Mouse (Mus musculus): ENCODE results near the gene Galnt10.
"Not testable (repeated sequence)": the region's sequence is repeated elsewhere in the genome, so short reads cannot be mapped to it uniquely, and the experiment has no call there.

DNA sequence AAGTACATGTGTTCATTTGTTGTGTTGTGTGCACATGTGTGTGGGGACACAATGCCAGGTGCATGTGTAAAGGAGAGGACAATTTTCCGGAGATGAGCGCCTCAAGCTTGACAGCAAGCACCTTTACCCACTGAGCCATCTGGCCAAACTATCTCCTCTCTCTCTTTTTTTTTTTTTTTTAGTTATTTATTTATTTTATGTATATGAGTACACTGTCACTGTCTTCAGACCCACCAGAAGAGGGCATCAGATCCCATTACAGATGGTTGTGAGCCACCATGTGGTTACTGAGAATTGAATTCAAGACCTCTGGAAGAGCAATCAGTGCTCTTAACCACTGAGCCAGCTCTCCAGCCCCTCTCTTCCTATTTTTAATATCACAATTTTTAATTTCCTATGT, 177.9 kb downstream of the Galnt10 start:
- TF ChIP-seq REST (IDR thresholded peaks at IDR 0.05; ENCODE audit: insufficient read depth, insufficient read length); MYOG (IDR thresholded peaks at IDR 0.05; ENCODE audit: control insufficient read depth in 1 of 3, insufficient read depth in 1 of 3, insufficient read length in 2 of 3, low read depth in 2 of 3); CEBPB (IDR thresholded peaks at IDR 0.05; ENCODE audit: insufficient read depth, poor library complexity, severe bottlenecking); POLR2A (IDR thresholded peaks at IDR 0.05; ENCODE audit: insufficient read length, low read depth); E2F4 (IDR thresholded peaks at IDR 0.05; ENCODE audit: insufficient read depth): not testable (repeated sequence)

Measured in myocyte (in vitro differentiated cells).